Mouse (Mus musculus) heart, embryonic 16.5 days (tissue): ENCODE results near the gene Mob2. TPM values are rescaled to one million over a fixed set of nuclear protein-coding genes. Genes with fewer than 3 reads are reported as not detected.
A peak's percentile ranks its signal among the peaks of the same experiment; 100 is the strongest.

Experiments
- ATAC-seq: fragments of 200-750 bp; cut with Nextera tagmentation; replicated peaks from 2 replicates; pipeline ENCODE4 v1.8.0; 2017; ENCODE audit warnings: moderate number of reproducible peaks; ENCODE audit not compliant: insufficient read depth, low FRiP score; ENCODE audit errors: extremely low read depth
- H3K27ac ChIP-seq: fragments of 300-500 bp; sonication (generic); 2 replicates; pipeline ENCODE4 v1.5.1; 2014; ENCODE audit warnings: mild to moderate bottlenecking, low read length, control low read depth, moderate library complexity
- H3K27me3 ChIP-seq: fragments of 300-500 bp; sonication (generic); 2 replicates; pipeline ENCODE4 v1.6.1; 2014; ENCODE audit warnings: low read length, mixed read lengths; ENCODE audit not compliant: control insufficient read depth, insufficient read depth
- H3K36me3 ChIP-seq: fragments of 300-500 bp; sonication (generic); 2 replicates; pipeline ENCODE4 v1.6.1; 2014; ENCODE audit not compliant: control insufficient read depth, insufficient read depth
- H3K4me1 ChIP-seq: fragments of 300-500 bp; sonication (generic); 2 replicates; pipeline ENCODE4 v1.6.1; 2014; ENCODE audit warnings: low read length, mixed read lengths; ENCODE audit not compliant: control insufficient read depth, insufficient read depth
- H3K4me2 ChIP-seq: fragments of 300-500 bp; sonication (generic); 2 replicates; pipeline ENCODE4 v1.6.1; 2014; ENCODE audit warnings: low read depth, mild to moderate bottlenecking, control low read depth, low read length
- H3K4me3 ChIP-seq: fragments of 300-500 bp; sonication (generic); 2 replicates; pipeline ENCODE4 v1.5.1; 2014; ENCODE audit warnings: mild to moderate bottlenecking, control low read depth, low read length
- H3K9ac ChIP-seq: fragments of 300-500 bp; sonication (generic); 2 replicates; pipeline ENCODE4 v1.6.1; 2014; ENCODE audit warnings: low read length, control low read depth
- H3K9me3 ChIP-seq: fragments of 300-500 bp; sonication (generic); replicated peaks from 2 replicates; pipeline ENCODE4 v1.6.1; 2016; ENCODE audit warnings: low read length; ENCODE audit not compliant: control insufficient read depth
- whole genome bisulfite sequencing: fragments of 180-500 bp; shearing (Covaris S2); extraction: QIAGEN DNeasy Blood & Tissue Kit; methylation state at CpG from one replicate; pipeline ENCODE4 v1.1.7; 2014; 5-methylcytosine and 5-hydroxymethylcytosine counted together
- polyA plus RNA-seq: library from polyadenylated mRNA; unstranded; fragments of >200 nt; fragmentation: Nextera tagmentation; extraction: Ambion mirVana; gene quantifications from 2 replicates; pipeline ENCODE4 v1.2.1, GENCODE M21; 2015

Mob2 gene
- polyA plus RNA-seq, 1 experiment from 2014 or later, result 56.3 TPM

- 12% methylated on average over 4 of the region's 4 CpGs for WGBS
- Histone ChIP-seq H3K27me3 (peaks cover 3% of the 10 kb centered on the region), H3K9ac (no peak overlapping the region), H3K9me3 (no peaks in the 10 kb centered on the region), H3K36me3 (peaks cover 2% of the 10 kb centered on the region; the same call in 1 of the 2 replicates), H3K4me1 (peaks cover 51% of the 10 kb centered on the region), H3K4me3 (no peak overlapping the region), H3K27ac (no peak overlapping the region), H3K4me2 (no peak overlapping the region)
- ATAC-seq, result no peak
Observed at GRCm38 (mm10) chr7:142091848-142092247, 31.0 kb upstream of the Mob2 start.

- 42% methylated on average over 17 of the region's 17 CpGs for WGBS
- peaks cover 7% of the 10 kb centered on the region; the same call in 1 of the 2 replicates for H3K36me3 ChIP-seq
- no peak overlapping the region for H3K4me3 ChIP-seq
- no peaks in the 10 kb centered on the region for H3K9me3 ChIP-seq
- ATAC-seq, result no peak
- peaks cover 56% of the 10 kb centered on the region for H3K4me1 ChIP-seq
- no peak overlapping the region for H3K4me2 ChIP-seq
- no peak overlapping the region for H3K27ac ChIP-seq
- no peaks in the 10 kb centered on the region for H3K27me3 ChIP-seq
- H3K9ac ChIP-seq, result peak overlapping the region; percentile 16; the same call in 1 of the 2 replicates
Observed at GRCm38 (mm10) chr7:142089648-142090447, 29.0 kb upstream of the Mob2 start.

- Histone ChIP-seq H3K4me1 (peaks cover 62% of the 10 kb centered on the region), H3K9me3 (no peaks in the 10 kb centered on the region), H3K36me3 (peaks cover 7% of the 10 kb centered on the region; the same call in 1 of the 2 replicates), H3K27ac (no peak overlapping the region), H3K4me3 (no peak overlapping the region), H3K4me2 (no peak overlapping the region), H3K27me3 (no peaks in the 10 kb centered on the region), H3K9ac (no peak overlapping the region)
- WGBS, result 16% methylated on average over 5 of the region's 5 CpGs
- no peak for ATAC-seq
Observed at GRCm38 (mm10) chr7:142088886-142089285, 28.0 kb upstream of the Mob2 start.

- Histone ChIP-seq H3K9ac (no peak overlapping the region), H3K27me3 (peaks cover 13% of the 10 kb centered on the region), H3K4me1 (peaks cover 53% of the 10 kb centered on the region), H3K36me3 (peaks cover 14% of the 10 kb centered on the region), H3K27ac (no peak overlapping the region), H3K4me3 (no peak overlapping the region), H3K9me3 (no peaks in the 10 kb centered on the region), H3K4me2 (no peak overlapping the region)
- ATAC-seq, result no peak
- 81% methylated on average over 1 of the region's 1 CpGs for WGBS
Observed at GRCm38 (mm10) chr7:142087069-142087652, 26.3 kb upstream of the Mob2 start.

GRCm38 (mm10) chr7:142086159-142086905, 25.5 kb upstream of the Mob2 start:
- peaks cover 14% of the 10 kb centered on the region for H3K27me3 ChIP-seq
- no peak for ATAC-seq
- no peak overlapping the region for H3K9ac ChIP-seq
- peaks cover 17% of the 10 kb centered on the region for H3K36me3 ChIP-seq
- no peak overlapping the region for H3K27ac ChIP-seq
- WGBS, result 62% methylated on average over 4 of the region's 4 CpGs
- no peak overlapping the region for H3K4me2 ChIP-seq
- no peaks in the 10 kb centered on the region for H3K9me3 ChIP-seq
- no peak overlapping the region for H3K4me3 ChIP-seq
- peaks cover 51% of the 10 kb centered on the region for H3K4me1 ChIP-seq

GRCm38 (mm10) chr7:142084820-142085219, 24.0 kb upstream of the Mob2 start:
- Histone ChIP-seq H3K4me2 (no peak overlapping the region), H3K4me1 (peaks cover 43% of the 10 kb centered on the region), H3K27ac (peak overlapping the region; percentile 61), H3K36me3 (peaks cover 17% of the 10 kb centered on the region), H3K9ac (peak overlapping the region; percentile 58; the same call in 1 of the 2 replicates), H3K4me3 (no peak overlapping the region), H3K9me3 (no peaks in the 10 kb centered on the region), H3K27me3 (peaks cover 14% of the 10 kb centered on the region)
- peak; percentile 73 for ATAC-seq
- WGBS, result 18% methylated on average over 3 of the region's 3 CpGs

GRCm38 (mm10) chr7:142084395-142084794, 23.5 kb upstream of the Mob2 start:
- peak overlapping the region; percentile 12; the same call in 1 of the 2 replicates for H3K4me2 ChIP-seq
- H3K4me1 ChIP-seq, result peaks cover 38% of the 10 kb centered on the region
- WGBS, result 27% methylated on average over 5 of the region's 5 CpGs
- ATAC-seq, result peak; percentile 38
- H3K9me3 ChIP-seq, result no peaks in the 10 kb centered on the region
- H3K27ac ChIP-seq, result peak overlapping the region; percentile 61
- H3K36me3 ChIP-seq, result peaks cover 17% of the 10 kb centered on the region
- peaks cover 14% of the 10 kb centered on the region for H3K27me3 ChIP-seq
- peak overlapping the region; percentile 58 for H3K9ac ChIP-seq
- H3K4me3 ChIP-seq, result no peak overlapping the region

- H3K27ac ChIP-seq, result peak overlapping the region; percentile 61
- no peaks in the 10 kb centered on the region for H3K9me3 ChIP-seq
- peak overlapping the region; percentile 58 for H3K9ac ChIP-seq
- H3K27me3 ChIP-seq, result peaks cover 14% of the 10 kb centered on the region
- no peak overlapping the region for H3K4me3 ChIP-seq
- peak overlapping the region; percentile 12; the same call in 1 of the 2 replicates for H3K4me2 ChIP-seq
- ATAC-seq, result peak; percentile 56; the same call in 1 of the 2 replicates
- H3K36me3 ChIP-seq, result peaks cover 17% of the 10 kb centered on the region
- peaks cover 32% of the 10 kb centered on the region for H3K4me1 ChIP-seq
- 35% methylated on average over 12 of the region's 12 CpGs for WGBS
Observed at GRCm38 (mm10) chr7:142083588-142084317, 22.9 kb upstream of the Mob2 start.
